Mouse (Mus musculus): ENCODE data around the gene Cracr2b. TPM values are rescaled to one million over a fixed set of nuclear protein-coding genes. Genes with fewer than 3 reads are reported as not detected.

Gene Cracr2b
- total and polyA plus RNA-seq, 2 experiments from 2014 or later, result 6.7 to 7.2 TPM

DNA sequence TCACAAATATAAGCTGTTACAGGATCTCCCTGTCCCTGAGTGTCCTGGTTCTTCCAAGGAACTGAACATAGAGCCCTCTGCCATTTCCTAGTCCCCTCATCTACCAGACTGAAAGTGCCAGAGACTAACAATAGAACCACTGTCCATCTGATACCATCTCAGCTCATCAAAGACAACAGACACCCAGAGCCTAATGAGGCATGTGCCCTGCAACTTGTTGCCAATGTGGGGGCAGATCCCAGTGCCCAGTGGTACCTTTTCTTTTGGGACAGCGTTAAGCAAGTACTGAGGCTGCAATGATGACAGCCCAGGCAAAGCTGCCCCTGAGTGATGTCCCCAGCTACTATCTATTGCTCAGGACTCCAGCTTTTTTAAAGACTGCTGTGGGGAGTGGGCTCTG, 25.3 kb downstream of the Cracr2b start:
- no peak for ATAC-seq
- H3K4me1 ChIP-seq (ENCODE audit: insufficient read depth), result 0 out of 2 replicates have a peak, but pooled peaks cover 4% of the 10 kb centered on the region
- H3K27me3 ChIP-seq (ENCODE audit: insufficient read depth, low read length), result no peaks in the 10 kb centered on the region
- no peak overlapping the region for H3K4me3 ChIP-seq (ENCODE audit: low read depth, low read length)
- H3K9ac ChIP-seq, result no peak overlapping the region
- 83% methylated on average over 1 of the region's 1 CpGs for WGBS
- no peak overlapping the region for H3K4me2 ChIP-seq (ENCODE audit: low read depth)
- no peak for TF ChIP-seq CTCF (IDR thresholded peaks at IDR 0.05; ENCODE audit: low read depth)
- no peaks in the 10 kb centered on the region for H3K9me3 ChIP-seq (ENCODE audit: low read length)
- no peaks in the 10 kb centered on the region for H3K36me3 ChIP-seq (ENCODE audit: insufficient read depth)
- DNase-seq, result no peak
- no peak overlapping the region for H3K27ac ChIP-seq (ENCODE audit: low read depth, low read length)

DNA sequence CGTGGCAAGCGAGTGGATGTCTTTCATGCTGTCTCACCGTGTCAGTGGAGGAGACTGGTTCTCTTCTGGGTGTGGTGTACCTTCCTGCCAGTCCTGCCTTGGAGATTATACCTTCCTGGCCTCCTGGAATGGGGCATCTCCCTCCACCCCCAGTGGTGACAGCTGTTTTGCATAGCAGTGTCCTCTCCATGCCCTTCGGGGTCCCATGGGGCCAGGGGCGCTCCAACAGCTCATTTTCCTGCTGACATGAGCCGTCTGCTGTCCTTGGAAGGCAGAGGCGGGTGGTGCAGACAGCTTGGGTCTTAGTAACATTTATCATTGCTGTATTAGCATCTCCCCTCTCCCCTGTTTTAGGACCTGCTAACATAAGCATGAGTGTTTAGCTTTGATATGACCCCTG, 26.2 kb downstream of the Cracr2b start:
- H3K4me1 ChIP-seq (ENCODE audit: insufficient read depth), result no peaks in the 10 kb centered on the region
- no peak overlapping the region for H3K27ac ChIP-seq (ENCODE audit: low read depth, low read length)
- DNase-seq (no peak), ATAC-seq (no peak)
- H3K9me3 ChIP-seq (ENCODE audit: low read length), result no peaks in the 10 kb centered on the region
- H3K27me3 ChIP-seq (ENCODE audit: insufficient read depth, low read length), result no peaks in the 10 kb centered on the region
- no peak overlapping the region for H3K9ac ChIP-seq
- no peak overlapping the region for H3K4me3 ChIP-seq (ENCODE audit: low read depth, low read length)
- H3K4me2 ChIP-seq (ENCODE audit: low read depth), result no peak overlapping the region
- H3K36me3 ChIP-seq (ENCODE audit: insufficient read depth), result peaks cover 5% of the 10 kb centered on the region; the same call in 1 of the 2 replicates
- WGBS, result 90% methylated on average over 7 of the region's 7 CpGs
- TF ChIP-seq CTCF (IDR thresholded peaks at IDR 0.05; ENCODE audit: low read depth), result no peak

DNA sequence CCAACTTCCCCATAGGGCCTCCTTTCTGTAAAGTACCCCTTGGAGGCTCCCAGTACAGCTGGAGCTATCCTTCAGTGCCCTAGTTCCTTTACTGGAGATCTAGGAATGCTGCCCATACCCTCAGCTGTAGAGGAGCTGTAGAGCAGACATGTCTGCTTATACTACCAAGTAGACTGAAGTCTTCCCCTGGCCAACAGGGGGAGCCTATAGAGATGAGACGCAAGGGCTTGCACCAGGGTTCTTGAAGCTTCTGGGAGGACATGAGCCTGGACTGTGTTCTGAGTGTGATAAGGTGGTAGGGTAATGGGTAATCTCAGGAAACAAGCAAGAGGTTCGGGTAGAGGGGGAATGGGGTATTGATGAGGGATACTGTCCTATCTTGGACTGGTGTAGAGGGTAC, 30.3 kb downstream of the Cracr2b start:
- 79% methylated on average over 2 of the region's 2 CpGs for WGBS
- Histone ChIP-seq H3K9me3 (ENCODE audit: low read length) (no peaks in the 10 kb centered on the region), H3K9ac (no peak overlapping the region), H3K4me2 (ENCODE audit: low read depth) (no peak overlapping the region), H3K36me3 (ENCODE audit: insufficient read depth) (peaks cover 29% of the 10 kb centered on the region), H3K27me3 (ENCODE audit: insufficient read depth, low read length) (no peaks in the 10 kb centered on the region), H3K4me1 (ENCODE audit: insufficient read depth) (no peaks in the 10 kb centered on the region), H3K4me3 (ENCODE audit: low read depth, low read length) (no peak overlapping the region), H3K27ac (ENCODE audit: low read depth, low read length) (no peak overlapping the region)
- ATAC-seq, result no peak
- TF ChIP-seq CTCF (IDR thresholded peaks at IDR 0.05; ENCODE audit: low read depth), result peak; percentile 17; the same call in 1 of the 2 replicates
- DNase-seq, result no peak

DNA sequence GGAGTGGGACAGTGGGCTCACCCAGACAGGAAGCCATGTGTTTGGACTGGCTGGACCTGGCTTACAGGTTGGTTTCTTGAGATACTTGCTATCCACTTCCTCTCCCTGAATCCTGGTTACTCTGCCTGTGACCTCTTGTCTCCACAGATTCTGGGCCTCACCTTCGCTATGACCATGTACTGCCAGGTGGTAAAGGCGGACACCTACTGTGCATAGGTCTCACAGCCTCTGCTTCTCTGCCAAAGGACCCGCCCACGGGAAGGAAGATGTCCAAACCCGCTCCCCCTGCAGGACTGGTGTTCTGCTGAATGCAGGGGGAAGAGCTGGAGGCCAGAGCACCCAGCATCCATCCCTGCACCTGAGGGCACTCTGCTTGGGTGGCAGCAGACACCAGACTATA, 31.8 kb downstream of the Cracr2b start:
- no peak for TF ChIP-seq CTCF (IDR thresholded peaks at IDR 0.05; ENCODE audit: low read depth)
- Histone ChIP-seq H3K27ac (ENCODE audit: low read depth, low read length) (no peak overlapping the region), H3K4me2 (ENCODE audit: low read depth) (no peak overlapping the region), H3K9me3 (ENCODE audit: low read length) (no peaks in the 10 kb centered on the region), H3K4me3 (ENCODE audit: low read depth, low read length) (no peak overlapping the region), H3K4me1 (ENCODE audit: insufficient read depth) (no peaks in the 10 kb centered on the region), H3K36me3 (ENCODE audit: insufficient read depth) (peaks cover 32% of the 10 kb centered on the region), H3K9ac (no peak overlapping the region), H3K27me3 (ENCODE audit: insufficient read depth, low read length) (no peaks in the 10 kb centered on the region)
- ATAC-seq (no peak), DNase-seq (no peak)
- 86% methylated on average over 5 of the region's 5 CpGs for WGBS

DNA sequence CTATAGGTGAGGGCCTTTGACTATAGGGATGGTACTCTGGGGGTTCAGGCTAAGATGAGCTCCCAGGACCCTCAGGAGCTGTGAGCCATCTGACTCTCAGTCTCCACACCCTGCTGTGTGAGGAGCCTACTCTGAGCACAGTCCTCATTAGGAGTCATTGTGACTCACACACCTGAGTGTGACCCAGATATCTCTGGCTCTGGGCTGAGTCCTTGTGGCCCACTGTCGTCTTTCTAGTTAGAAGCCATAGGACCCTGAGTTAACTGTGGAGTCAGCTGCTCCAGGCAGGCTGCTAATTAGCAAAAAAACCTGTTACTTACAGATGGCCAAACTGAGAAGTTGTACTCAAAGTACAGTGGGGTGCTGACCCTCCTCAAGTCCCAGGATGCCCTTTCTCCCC, 32.8 kb downstream of the Cracr2b start:
- Histone ChIP-seq H3K27me3 (ENCODE audit: insufficient read depth, low read length) (no peaks in the 10 kb centered on the region), H3K9me3 (ENCODE audit: low read length) (no peaks in the 10 kb centered on the region), H3K27ac (ENCODE audit: low read depth, low read length) (no peak overlapping the region), H3K9ac (no peak overlapping the region), H3K4me2 (ENCODE audit: low read depth) (no peak overlapping the region), H3K4me1 (ENCODE audit: insufficient read depth) (no peaks in the 10 kb centered on the region), H3K4me3 (ENCODE audit: low read depth, low read length) (no peak overlapping the region), H3K36me3 (ENCODE audit: insufficient read depth) (peaks cover 32% of the 10 kb centered on the region)
- no peak for TF ChIP-seq CTCF (IDR thresholded peaks at IDR 0.05; ENCODE audit: low read depth)
- WGBS, result 63% methylated on average over 1 of the region's 1 CpGs
- ATAC-seq (no peak), DNase-seq (no peak)

DNA sequence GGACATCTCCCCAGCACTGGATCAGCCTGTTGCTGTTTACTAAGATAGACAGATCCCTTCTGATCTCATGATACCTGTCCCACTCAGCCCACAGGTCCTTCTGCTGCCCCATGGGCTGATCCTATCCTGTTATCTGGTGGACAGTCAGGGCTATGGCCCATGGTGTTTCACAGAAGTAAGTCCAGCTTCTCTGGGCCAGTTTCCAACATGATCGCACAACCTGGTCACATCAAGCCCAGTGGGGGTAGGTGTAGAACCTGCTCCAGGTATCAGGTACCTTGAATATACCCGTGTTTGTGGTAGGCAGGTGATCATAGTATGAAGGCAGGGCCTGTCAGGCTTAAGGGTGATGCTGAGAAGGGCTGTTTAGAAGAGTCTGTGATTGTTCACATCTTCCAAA, 34.5 kb downstream of the Cracr2b start:
- H3K4me2 ChIP-seq (ENCODE audit: low read depth), result no peak overlapping the region
- no peak for ATAC-seq
- no peaks in the 10 kb centered on the region for H3K9me3 ChIP-seq (ENCODE audit: low read length)
- no peak for DNase-seq
- no peaks in the 10 kb centered on the region for H3K27me3 ChIP-seq (ENCODE audit: insufficient read depth, low read length)
- no peak overlapping the region for H3K9ac ChIP-seq
- H3K4me1 ChIP-seq (ENCODE audit: insufficient read depth), result no peaks in the 10 kb centered on the region
- TF ChIP-seq CTCF (IDR thresholded peaks at IDR 0.05; ENCODE audit: low read depth), result no peak
- WGBS, result 92% methylated on average over 2 of the region's 2 CpGs
- H3K36me3 ChIP-seq (ENCODE audit: insufficient read depth), result peaks cover 38% of the 10 kb centered on the region
- H3K27ac ChIP-seq (ENCODE audit: low read depth, low read length), result no peak overlapping the region
- H3K4me3 ChIP-seq (ENCODE audit: low read depth, low read length), result no peak overlapping the region

DNA sequence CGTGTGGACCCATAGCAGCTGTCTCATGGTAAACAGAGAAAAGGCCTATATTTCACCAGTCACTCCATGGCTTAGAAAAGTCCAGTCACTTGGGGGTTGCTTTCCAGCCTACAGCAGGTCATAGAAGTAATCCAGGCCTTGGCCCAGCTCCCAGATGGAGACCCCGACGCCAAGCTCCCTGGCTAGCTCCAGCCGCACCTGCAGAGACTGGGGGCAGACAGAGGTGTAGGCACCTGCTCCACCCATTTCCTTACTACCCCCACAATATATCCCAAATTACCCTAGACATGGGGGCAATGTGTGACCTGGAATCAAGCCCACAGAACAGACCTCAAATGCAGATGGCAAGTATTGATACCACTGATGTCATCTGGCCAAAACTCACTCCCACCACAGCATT, 35.0 kb downstream of the Cracr2b start:
- Histone ChIP-seq H3K4me2 (ENCODE audit: low read depth) (no peak overlapping the region), H3K4me1 (ENCODE audit: insufficient read depth) (no peaks in the 10 kb centered on the region), H3K4me3 (ENCODE audit: low read depth, low read length) (no peak overlapping the region), H3K9ac (no peak overlapping the region), H3K9me3 (ENCODE audit: low read length) (no peaks in the 10 kb centered on the region), H3K27ac (ENCODE audit: low read depth, low read length) (no peak overlapping the region), H3K36me3 (ENCODE audit: insufficient read depth) (peaks cover 38% of the 10 kb centered on the region), H3K27me3 (ENCODE audit: insufficient read depth, low read length) (no peaks in the 10 kb centered on the region)
- ATAC-seq (no peak), DNase-seq (no peak)
- no peak for TF ChIP-seq CTCF (IDR thresholded peaks at IDR 0.05; ENCODE audit: low read depth)
- WGBS, result 86% methylated on average over 4 of the region's 4 CpGs

DNA sequence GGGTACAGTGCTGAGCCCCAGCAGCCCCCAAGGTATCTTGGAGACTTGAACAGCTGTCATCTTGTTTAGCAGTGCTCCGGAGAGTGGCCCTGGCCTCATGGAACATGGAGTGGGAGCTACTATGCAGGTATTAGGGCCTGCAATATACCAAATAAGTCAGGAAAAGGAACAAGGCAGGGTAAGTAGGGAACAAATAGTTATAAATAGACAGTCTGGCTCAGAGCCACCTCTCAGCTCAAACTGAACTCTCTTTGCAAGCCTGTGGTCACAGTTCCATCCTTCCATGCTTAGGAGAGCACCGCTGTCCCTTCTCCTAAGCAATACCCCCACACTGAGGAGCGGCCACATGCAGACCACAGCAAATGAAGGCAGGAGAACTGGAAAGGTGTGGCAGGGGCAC, 36.7 kb downstream of the Cracr2b start:
- no peak for TF ChIP-seq CTCF (IDR thresholded peaks at IDR 0.05; ENCODE audit: low read depth)

More for the DNA sequence above, 36.7 kb downstream of the Cracr2b start:
- H3K4me1 ChIP-seq (ENCODE audit: insufficient read depth), result no peaks in the 10 kb centered on the region
- no peaks in the 10 kb centered on the region for H3K27me3 ChIP-seq (ENCODE audit: insufficient read depth, low read length)
- WGBS, result 96% methylated on average over 3 of the region's 3 CpGs
- no peaks in the 10 kb centered on the region for H3K9me3 ChIP-seq (ENCODE audit: low read length)
- ATAC-seq (no peak), DNase-seq (no peak)
- no peak overlapping the region for H3K27ac ChIP-seq (ENCODE audit: low read depth, low read length)
- H3K9ac ChIP-seq, result no peak overlapping the region
- no peak overlapping the region for H3K4me2 ChIP-seq (ENCODE audit: low read depth)
- H3K36me3 ChIP-seq (ENCODE audit: insufficient read depth), result peaks cover 28% of the 10 kb centered on the region
- H3K4me3 ChIP-seq (ENCODE audit: low read depth, low read length), result no peak overlapping the region
